Mouse (Mus musculus) kidney, adult 2 months (tissue): ENCODE measurements around the gene Vipr2. TPM values are rescaled to one million over a fixed set of nuclear protein-coding genes. Genes with fewer than 3 reads are reported as not detected.

Experiments
- DNase-seq: peaks from one replicate; pipeline ENCODE4 v3.0.0; 2021
- H3K27ac ChIP-seq: fragments of 200-500 bp; 2 replicates; pipeline ENCODE4 v1.5.1; 2012; ENCODE audit warnings: low read depth, low read length, control low read depth, inconsistent platforms; ENCODE audit not compliant: insufficient read depth
- H3K27me3 ChIP-seq: fragments of 200-500 bp; replicated peaks from 2 replicates; pipeline ENCODE4 v1.6.1; 2012; ENCODE audit warnings: mild to moderate bottlenecking, moderate library complexity, low read length, inconsistent platforms; ENCODE audit not compliant: control insufficient read depth, insufficient read depth
- H3K36me3 ChIP-seq: fragments of 200-500 bp; 2 replicates; pipeline ENCODE4 v1.6.1; 2012; ENCODE audit warnings: mild to moderate bottlenecking, moderate library complexity, low read length, inconsistent platforms; ENCODE audit not compliant: control insufficient read depth, insufficient read depth
- H3K4me1 ChIP-seq: fragments of 200-500 bp; 2 replicates; pipeline ENCODE4 v1.6.1; 2011; ENCODE audit warnings: low read length; ENCODE audit not compliant: control insufficient read depth, insufficient read depth
- H3K4me3 ChIP-seq: fragments of 200-500 bp; 2 replicates; pipeline ENCODE4 v1.5.1; 2011; ENCODE audit warnings: mild to moderate bottlenecking, low read depth, low read length, control low read depth; ENCODE audit not compliant: insufficient read depth
- CTCF ChIP-seq: fragments of 200-500 bp; conservative IDR thresholded peaks from 2 replicates; pipeline ENCODE4 v1.5.1; 2011; ENCODE audit warnings: low read depth, mild to moderate bottlenecking, control low read depth, low read length, moderate library complexity, mixed read lengths; ENCODE audit not compliant: insufficient read depth, insufficient read length
- POLR2A ChIP-seq: fragments of 200-500 bp; IDR thresholded peaks from one replicate; pipeline ENCODE4 v1.6.1; 2011; ENCODE audit warnings: low read depth, low read length, control low read depth
- WGBS: fragments of 180-500 bp; shearing (Covaris S2); methylation state at CpG from one replicate; pipeline ENCODE4 v1.1.7; 2018; 5-methylcytosine and 5-hydroxymethylcytosine counted together
- polyA plus RNA-seq: library from polyadenylated mRNA; depleted of rRNA; stranded (reverse); fragments of >200 nt; gene quantifications from 2 replicates; pipeline ENCODE4 v1.2.3, GENCODE M21; 2012

Vipr2 gene
- polyA plus RNA-seq, 1 experiment: 0.52 TPM

DNA sequence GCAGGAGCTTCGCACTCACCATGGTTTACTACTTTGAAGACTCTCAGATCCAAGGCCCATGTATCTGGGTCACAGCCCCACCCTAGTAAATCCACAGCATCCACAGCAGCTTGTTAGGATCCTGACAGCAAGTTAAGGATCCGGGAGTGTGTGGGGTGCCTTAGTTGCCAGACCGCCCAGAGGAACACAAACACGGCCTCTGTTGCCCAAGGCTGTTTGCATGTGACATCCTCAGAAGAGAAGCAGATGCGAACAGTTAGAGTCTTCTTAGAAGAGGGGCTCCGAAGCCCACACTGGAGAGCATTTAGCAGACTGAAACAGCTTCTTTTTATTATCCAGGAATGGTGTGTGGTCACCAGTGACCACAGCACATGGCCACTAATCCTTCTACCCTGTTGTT, 5.6 kb downstream of the Vipr2 start:
- no peak for TF ChIP-seq POLR2A
- no peak for TF ChIP-seq CTCF
- WGBS: 75% methylated on average over 6 of the region's 6 CpGs

GRCm38 (mm10) chr12:116084294-116084693, 6.8 kb downstream of the Vipr2 start:
- Histone ChIP-seq H3K4me3 (no peak overlapping the region), H3K36me3 (no peaks in the 10 kb centered on the region), H3K27me3 (no peaks in the 10 kb centered on the region), H3K4me1 (no peaks in the 10 kb centered on the region), H3K27ac (no peak overlapping the region)
- WGBS: 68% methylated on average over 2 of the region's 2 CpGs
- no peak for DNase-seq
- TF ChIP-seq CTCF (no peak), POLR2A (no peak)

More for the DNA sequence above, 5.6 kb downstream of the Vipr2 start:
- no peaks in the 10 kb centered on the region for H3K4me1 ChIP-seq
- no peak overlapping the region for H3K27ac ChIP-seq
- H3K4me3 ChIP-seq: no peak overlapping the region
- DNase-seq: no peak
- no peaks in the 10 kb centered on the region for H3K27me3 ChIP-seq
- no peaks in the 10 kb centered on the region for H3K36me3 ChIP-seq

- TF ChIP-seq POLR2A (no peak), CTCF (no peak)
- no peak for DNase-seq
- Histone ChIP-seq H3K27ac (no peak overlapping the region), H3K4me1 (no peaks in the 10 kb centered on the region), H3K4me3 (no peak overlapping the region), H3K36me3 (no peaks in the 10 kb centered on the region), H3K27me3 (no peaks in the 10 kb centered on the region)
- 83% methylated on average over 5 of the region's 5 CpGs for WGBS
These were observed 9.6 kb downstream of the Vipr2 start for GRCm38 (mm10) chr12:116086951-116087600.

GRCm38 (mm10) chr12:116089836-116090235, 12.3 kb downstream of the Vipr2 start:
- Histone ChIP-seq H3K4me1 (no peaks in the 10 kb centered on the region), H3K27ac (no peak overlapping the region), H3K4me3 (no peak overlapping the region), H3K27me3 (no peaks in the 10 kb centered on the region), H3K36me3 (no peaks in the 10 kb centered on the region)
- DNase-seq: no peak
- WGBS: 92% methylated on average over 3 of the region's 3 CpGs
- TF ChIP-seq CTCF (no peak), POLR2A (no peak)

GRCm38 (mm10) chr12:116094765-116095555, 17.4 kb downstream of the Vipr2 start:
- WGBS: 85% methylated on average over 14 of the region's 14 CpGs
- H3K4me3 ChIP-seq: no peak overlapping the region
- no peaks in the 10 kb centered on the region for H3K27me3 ChIP-seq
- no peaks in the 10 kb centered on the region for H3K4me1 ChIP-seq
- no peaks in the 10 kb centered on the region for H3K36me3 ChIP-seq
- no peak for TF ChIP-seq POLR2A
- no peak for TF ChIP-seq CTCF
- H3K27ac ChIP-seq: no peak overlapping the region
- no peak for DNase-seq

DNA sequence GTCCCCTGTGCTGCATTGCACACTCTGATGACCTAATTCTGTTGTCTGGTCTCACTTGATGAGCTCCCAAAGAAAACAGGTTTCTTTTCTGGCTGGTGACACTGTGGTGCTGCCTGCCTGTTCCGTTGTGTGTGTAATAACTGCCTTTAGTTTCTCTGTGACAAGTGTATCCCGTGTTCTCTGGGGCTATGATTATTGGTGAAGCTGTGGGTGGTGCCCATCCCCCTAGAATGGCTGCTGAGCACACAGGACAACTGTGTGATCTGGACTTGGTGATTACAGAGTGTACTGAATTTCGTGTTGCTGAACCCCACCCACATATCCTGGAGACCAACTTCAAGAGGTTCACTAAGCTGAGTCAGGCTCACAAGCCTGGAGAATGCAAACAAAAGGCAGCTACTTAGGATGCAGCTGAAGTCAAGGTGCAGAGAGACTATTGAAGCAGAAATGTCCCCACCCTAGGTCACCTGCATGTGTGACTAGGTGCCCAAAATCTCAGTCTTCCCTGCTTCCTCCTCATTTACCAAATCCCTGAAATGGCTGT, 18.9 kb downstream of the Vipr2 start:
- no peak overlapping the region for H3K4me3 ChIP-seq
- 66% methylated on average over 3 of the region's 3 CpGs for WGBS
- TF ChIP-seq CTCF: no peak
- no peak for TF ChIP-seq POLR2A
- no peaks in the 10 kb centered on the region for H3K36me3 ChIP-seq
- H3K4me1 ChIP-seq: no peaks in the 10 kb centered on the region
- H3K27ac ChIP-seq: no peak overlapping the region
- H3K27me3 ChIP-seq: no peaks in the 10 kb centered on the region
- DNase-seq: no peak

DNA sequence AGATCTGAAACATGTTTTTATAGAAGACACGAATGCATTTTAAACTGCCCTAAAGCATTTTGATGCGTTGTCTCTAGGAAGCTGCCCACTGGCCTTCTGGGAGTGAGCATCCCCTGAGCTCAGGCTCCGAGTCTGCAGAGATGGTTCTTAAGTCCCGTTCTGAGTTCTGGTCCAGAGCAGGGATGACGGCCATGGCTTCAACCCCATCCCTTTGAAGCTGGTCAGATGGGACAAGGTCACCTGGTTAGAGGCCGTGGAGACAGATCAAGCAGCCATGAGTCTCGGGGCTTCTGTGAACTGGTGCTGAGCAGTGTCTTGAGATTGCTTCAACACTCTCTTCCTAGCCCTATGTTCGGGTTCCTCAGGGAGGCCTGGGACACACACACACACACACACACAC, 19.6 kb downstream of the Vipr2 start:
- no peak for DNase-seq
- H3K36me3 ChIP-seq: no peaks in the 10 kb centered on the region
- no peak for TF ChIP-seq CTCF
- TF ChIP-seq POLR2A: no peak
- WGBS: 88% methylated on average over 8 of the region's 8 CpGs
- no peaks in the 10 kb centered on the region for H3K27me3 ChIP-seq
- no peaks in the 10 kb centered on the region for H3K4me1 ChIP-seq
- H3K27ac ChIP-seq: no peak overlapping the region
- no peak overlapping the region for H3K4me3 ChIP-seq
